Mouse (Mus musculus): ENCODE results near the gene Strap.
A peak's percentile ranks its signal among the peaks of the same experiment; 100 is the strongest.

Gene Strap

DNA sequence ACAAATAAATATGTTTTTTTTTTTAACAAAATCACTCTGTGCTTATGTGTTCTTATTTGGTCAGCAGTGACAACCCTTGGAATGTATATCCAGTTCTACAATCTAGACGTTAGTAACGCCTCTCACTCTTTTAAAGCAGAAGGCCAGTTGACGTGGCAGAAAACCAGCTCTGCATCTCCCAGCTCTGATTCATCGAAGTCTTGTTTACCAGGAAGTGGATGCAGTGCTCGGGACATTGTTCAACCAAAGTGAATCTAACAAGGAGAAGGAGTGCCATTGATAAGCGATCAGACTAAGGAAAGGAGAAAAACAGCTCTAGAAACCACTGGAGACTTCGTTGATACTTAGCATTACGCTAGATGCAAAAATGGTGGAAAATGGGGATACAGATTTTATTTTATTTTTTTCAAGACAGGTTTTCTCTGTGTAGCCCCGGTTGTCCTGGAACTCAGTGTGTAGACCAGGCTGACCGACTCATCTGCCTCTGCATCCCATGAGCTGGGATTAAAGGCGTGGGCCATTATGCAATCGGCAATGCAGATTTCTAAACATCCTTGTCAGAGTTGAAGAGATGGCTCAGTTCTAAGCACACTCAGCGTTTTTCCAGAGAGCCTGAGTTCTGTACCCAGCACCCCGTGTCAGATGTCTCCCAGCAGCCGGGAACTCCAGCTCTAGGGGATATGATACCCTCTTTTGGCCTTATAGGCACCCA is 12.5 kb upstream of the Strap start:
- DNase-seq (ENCODE audit: low read depth) = no peak

- peak; percentile 71 for DNase-seq (ENCODE audit: low read depth)
Observed at GRCm38 (mm10) chr6:137723898-137724297, 11.0 kb upstream of the Strap start.

GRCm38 (mm10) chr6:137734460-137734845 is 425 bp upstream of the Strap start:
- DNase-seq (ENCODE audit: low read depth) = no peak

DNA sequence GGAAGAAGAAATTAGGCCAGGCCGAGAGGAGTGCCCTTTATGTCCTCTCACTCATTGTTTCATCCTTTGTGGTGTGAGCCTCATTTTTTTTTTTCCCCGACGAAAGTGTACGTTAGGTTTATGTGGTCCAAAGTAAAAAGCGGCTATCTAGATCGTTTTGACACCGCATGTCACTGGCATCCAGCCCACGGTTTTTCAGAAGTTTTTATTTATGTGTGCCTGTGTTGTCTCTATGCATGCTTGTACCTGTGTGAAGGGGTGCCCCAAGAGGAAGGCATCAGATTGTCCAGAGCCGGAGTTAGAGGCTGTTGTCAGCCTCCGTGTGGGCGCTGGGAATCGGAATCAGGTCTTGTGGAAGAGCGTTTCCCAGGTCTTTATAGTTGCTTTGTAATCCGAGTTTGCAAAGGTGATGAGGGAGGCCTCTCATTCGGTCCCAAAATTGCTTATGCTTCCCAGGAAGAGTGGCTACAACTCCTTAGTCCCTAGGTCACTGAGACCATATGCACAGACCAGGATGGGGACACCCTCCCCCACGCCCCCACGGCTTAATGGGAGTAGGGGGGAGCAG is 877 bp downstream of the Strap start:
- no peak for DNase-seq (ENCODE audit: low read depth)

DNA sequence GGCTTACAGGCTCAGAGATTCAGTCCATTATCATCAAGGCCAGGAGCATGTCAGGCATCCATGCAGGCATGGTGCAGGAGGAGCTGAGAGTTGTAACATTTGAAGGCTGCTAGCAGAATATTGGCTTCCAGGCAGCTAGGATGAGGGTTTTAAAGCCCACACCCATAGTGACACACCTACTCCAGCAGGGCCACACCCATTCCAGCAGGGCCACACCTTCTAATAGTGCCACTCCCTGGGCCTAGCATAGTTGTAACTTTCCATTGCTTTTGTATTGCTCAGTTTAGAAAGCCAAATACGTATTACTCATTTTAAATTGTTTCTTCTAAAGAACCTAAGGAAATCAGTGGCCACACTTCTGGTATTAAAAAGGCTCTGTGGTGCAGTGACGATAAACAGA is 6.1 kb downstream of the Strap start:
- DNase-seq (ENCODE audit: low read depth) = no peak

DNA sequence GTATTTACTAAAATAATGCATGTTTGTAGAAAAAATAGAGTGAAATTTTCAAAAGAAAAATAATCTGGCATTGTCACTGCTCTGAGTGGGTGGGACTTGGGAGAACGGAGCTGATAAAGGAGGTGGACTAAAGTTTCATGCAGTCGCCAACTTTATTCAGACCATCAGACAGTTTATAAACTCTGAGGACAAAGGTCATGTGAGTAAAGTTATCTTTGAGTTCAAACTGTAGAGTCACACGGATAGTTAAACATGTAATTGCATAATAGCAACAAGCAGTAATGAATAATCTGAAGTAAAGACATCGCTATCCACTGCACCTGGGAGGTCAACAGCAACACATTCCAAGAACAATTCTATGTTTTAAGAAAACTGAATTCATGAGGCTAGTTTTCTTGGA is 9.8 kb downstream of the Strap start:
- DNase-seq (ENCODE audit: low read depth) = no peak

DNA sequence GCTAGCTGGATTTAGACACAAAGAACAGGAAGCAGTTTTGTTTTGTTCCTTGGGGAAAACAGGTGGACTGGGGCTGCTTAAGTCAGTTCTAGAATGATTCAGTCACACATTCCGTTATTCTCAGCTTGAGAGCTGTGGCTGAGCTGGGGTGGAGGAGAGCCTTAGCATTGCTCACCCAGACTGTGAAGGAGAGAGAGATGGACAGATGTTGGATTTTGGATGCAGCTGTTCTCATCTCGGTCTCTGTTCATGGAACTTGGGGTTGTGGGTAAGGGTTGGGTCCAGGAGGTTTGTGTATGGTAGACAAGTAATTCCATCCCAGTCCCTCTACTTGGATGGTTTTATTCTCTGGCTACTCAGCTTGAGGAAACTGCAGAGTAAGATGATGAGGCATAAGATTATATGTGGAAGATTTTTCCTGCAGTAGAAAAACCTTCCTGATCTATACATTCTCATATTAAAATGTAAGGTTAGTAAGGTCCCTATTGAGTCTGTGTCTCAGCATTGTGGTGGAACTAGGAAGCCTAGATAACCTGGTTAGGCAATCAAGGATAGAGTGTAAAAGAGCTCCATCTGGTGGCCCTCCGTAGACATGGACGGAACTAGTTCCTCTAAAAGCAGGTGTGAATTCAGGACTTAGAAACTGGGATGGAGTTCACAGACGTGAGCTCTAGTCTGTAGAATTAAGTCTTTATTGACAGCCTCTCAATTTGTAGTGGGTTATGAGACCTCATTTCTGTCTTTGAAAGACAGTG is 12.5 kb downstream of the Strap start:
- peak; percentile 64 for DNase-seq (ENCODE audit: low read depth)

DNA sequence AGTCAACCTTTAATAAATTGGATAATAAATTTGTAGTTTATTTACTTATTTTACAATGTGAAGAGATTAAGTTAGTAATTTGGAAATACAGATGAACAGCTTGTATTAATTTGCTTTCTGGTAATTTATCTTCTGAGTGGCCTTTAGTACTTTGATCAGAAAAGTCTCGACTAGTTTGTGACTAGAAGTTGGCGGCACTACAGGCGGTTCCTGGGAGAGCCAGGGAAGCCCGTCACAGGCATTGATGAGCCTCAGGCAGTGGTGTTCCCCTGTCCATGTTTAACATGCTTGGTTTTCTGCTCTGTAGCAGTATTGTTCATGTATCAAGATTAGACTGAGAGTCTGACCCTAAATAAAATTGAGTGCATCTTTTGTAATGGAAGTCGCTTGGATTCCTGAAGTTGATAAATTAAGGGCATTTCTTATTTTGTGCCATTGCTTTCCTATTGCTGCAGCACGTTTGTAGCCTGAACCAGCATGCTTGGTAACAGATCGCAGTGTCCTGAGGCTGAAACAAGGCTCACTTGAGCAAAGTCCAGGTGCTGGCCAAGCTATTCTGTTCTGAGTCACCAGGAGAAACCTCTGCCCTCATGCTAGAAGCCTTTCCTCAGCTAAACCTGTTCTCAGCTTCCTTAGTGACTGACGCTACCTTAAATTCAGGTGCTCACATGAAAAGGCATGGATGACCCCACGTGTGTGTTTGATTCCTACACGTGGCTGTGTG is 16.8 kb downstream of the Strap start:
- no peak for DNase-seq (ENCODE audit: low read depth)

DNA sequence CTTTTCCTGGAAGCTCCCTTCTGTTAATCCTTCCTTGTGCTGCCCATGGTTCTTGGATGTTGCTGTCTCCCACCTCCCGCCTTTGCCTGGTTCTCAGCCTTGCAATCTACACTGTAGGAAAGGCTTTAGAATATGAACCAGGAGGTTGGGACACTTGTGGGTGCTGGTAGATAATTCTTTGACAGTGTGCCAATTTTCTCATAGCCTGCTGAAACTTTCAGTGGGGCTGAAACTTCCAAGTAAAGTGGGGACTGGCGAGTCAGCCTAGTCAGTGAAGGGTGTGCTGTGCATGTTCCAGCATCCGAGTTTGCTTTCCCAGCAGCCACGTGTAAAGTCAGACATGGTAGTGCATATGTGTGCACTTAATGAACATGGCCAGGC is 17.4 kb downstream of the Strap start:
- DNase-seq (ENCODE audit: low read depth) = no peak

GRCm38 (mm10) chr6:137754056-137754856 is 19.4 kb downstream of the Strap start, which contains the start of gene Dera:
Gene Dera, plus strand, starts transcription at chr6:137754546.
- DNase-seq (ENCODE audit: low read depth) = peak; percentile 94

DNA sequence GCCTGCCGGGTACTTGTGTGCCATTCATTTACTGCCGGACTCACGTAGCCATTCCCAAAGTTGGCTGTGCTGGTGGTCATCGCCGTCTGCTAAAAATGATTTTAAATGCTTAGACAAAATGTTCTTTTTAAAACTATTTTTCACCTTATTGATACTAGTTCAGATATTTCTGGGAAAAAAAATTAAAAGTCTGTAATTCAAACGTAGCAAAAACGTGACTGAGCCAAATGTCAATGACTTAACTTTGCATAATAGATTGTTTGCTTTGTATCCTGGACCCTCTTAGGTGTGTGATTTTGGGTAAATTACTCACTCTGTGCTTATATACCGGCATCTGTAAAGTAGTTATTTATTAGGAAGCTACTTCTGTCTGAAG is 20.0 kb downstream of the Strap start:
- no peak for DNase-seq (ENCODE audit: low read depth)

DNA sequence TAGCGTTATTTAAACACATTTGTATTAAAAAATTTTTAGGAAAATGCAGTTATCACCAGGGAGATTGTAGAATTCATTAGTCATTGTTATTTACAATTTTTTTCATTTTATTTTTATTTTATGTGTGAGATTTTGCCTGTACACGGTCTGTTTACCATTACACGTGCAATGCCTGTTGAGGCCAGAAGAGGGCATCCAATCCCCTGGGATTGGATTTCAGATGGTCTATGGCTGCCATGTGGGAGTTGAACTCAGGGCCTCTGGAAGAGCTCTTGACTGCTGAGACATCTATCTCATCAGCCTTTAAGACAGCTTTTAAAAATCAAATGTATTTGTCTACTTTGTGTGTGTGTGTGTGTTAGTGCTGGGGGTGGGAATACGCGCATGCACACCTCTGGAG is 21.4 kb downstream of the Strap start:
- peak; percentile 69 for DNase-seq (ENCODE audit: low read depth)

GRCm38 (mm10) chr6:137757891-137758290 is 23.0 kb downstream of the Strap start:
- DNase-seq (ENCODE audit: low read depth) = no peak

DNA sequence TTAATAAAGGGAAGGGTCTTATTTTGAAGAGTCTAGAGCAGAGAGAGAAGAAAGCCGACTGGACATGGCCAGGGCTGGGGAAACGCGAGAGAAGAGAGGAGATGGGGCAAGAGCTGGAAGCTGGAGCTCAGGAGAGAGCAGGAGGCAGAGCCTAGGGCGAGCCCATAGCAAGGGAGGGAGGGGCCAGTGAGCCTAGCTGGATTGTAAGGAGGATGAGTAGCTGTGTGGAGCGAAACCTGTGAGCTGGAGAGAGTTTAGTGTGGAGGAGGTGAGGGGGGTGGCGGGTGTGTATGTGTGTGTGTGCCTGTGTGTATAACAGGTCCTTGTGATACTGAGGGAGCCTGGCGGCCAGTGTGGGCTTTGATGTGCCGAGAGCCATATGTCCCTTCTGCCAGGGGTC is 24.8 kb downstream of the Strap start:
- DNase-seq (ENCODE audit: low read depth) = no peak

GRCm38 (mm10) chr6:137760966-137761365 is 26.1 kb downstream of the Strap start:
- no peak for DNase-seq (ENCODE audit: low read depth)

- no peak for DNase-seq (ENCODE audit: low read depth)
Observed at GRCm38 (mm10) chr6:137764572-137765210, 29.8 kb downstream of the Strap start.

DNA sequence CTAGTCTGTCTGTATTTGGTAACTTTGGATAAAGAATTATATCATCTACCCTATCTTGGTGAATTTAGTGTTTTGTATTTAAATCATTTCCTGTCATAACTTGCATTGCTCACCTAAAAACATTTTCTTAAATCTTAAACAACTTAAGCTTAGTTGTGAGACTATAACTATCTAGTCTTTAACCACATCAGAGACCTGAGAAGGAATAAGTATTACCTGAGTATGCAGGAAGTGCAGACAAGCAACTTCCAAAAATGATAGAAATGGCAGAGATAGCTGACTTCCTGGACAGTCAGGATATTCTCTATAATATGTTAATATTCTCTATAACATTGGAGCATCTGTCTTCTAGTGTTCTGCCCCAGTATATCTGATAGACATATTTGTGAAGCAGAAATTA is 31.3 kb downstream of the Strap start:
- DNase-seq (ENCODE audit: low read depth) = no peak

DNA sequence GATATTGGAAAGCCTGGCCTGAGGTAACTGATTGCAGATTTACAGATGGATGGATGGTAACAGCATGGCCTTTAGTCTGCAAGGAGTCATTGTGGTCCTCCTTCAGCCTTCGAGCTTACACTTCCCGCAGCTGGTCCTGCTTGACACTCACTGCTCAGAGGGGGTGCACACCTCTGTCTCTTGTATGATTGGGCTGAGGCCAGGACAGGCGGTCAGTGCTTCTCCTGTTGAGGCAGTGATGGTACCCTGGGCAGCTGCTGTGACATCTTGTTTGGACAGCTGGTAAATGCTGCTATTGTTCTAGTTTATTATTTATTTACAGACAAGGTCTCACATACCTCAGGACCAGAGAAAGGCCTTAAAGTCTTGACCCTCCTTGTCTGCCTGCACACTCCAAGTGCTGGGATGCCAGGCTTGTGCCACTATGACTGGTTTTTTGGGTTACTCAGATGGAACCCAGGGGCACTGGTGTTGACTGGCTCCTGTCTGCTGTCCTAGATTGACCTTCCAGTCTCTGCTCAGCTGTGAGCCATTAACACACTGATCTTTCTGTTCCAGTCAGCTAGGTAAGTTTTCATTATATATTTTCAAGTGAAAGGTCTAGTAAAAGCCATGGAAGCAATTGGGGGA is 36.9 kb downstream of the Strap start:
- no peak for DNase-seq (ENCODE audit: low read depth)

GRCm38 (mm10) chr6:137772918-137773636 is 38.2 kb downstream of the Strap start:
- DNase-seq (ENCODE audit: low read depth) = no peak

DNA sequence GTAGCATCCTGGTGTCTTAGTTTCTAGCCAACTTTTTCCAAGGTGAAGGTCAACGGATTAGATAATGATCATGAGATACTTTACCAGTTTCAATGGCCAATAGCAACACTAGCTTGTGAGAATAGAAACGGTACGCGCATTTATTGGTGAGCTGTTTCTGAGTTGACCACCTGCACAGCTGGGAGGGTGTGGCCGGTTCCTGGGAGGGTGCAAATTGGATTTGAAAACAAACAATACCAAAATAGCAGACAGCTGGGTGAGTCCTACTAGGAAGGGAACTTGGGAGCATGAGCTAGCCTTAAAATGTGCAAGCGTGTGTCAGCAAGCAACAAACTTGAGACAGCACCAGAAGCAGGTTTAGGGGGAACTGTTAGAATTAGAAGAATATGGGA is 38.8 kb downstream of the Strap start:
- no peak for DNase-seq (ENCODE audit: low read depth)

All from 416B (cell line).